Mouse (Mus musculus) E14TG2a.4 (cell line): Measurements from ENCODE around the gene Ehd2.

Experiments
- CTCF ChIP-seq: conservative IDR thresholded peaks from 2 replicates; pipeline ENCODE4 v1.5.1; 2014; ENCODE audit warnings: low read length
- POU5F1 ChIP-seq: IDR thresholded peaks from 2 replicates; pipeline ENCODE4 v1.6.1; 2014; ENCODE audit warnings: low read length, borderline replicate concordance

DNA sequence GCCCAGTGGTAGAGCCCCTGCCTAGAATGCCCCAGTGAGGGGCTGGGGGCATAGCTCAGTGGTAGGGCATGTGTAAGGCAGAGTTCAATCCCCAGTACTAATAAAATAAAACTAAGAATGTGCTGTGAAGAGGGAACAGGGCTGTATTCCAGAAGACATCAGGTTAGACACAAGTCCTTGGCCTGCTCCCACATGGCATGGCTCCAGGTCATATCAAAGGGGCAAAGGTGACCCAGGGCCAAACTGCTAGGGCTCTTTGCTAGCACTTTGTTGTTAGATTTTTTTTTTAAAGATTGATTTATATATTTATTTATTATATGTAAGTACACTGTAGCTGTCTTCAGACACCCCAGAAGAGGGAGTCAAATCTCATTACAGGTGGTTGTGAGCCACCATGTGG, 49.0 kb downstream of the Ehd2 start:
- TF ChIP-seq CTCF (no peak), POU5F1 (no peak)
